Mouse (Mus musculus): ENCODE data around the gene Neu3.
A peak's percentile ranks its signal among the peaks of the same experiment; 100 is the strongest.
"Not testable (repeated sequence)": the region's sequence is repeated elsewhere in the genome, so short reads cannot be mapped to it uniquely, and the experiment has no call there.

The Neu3 gene

DNA sequence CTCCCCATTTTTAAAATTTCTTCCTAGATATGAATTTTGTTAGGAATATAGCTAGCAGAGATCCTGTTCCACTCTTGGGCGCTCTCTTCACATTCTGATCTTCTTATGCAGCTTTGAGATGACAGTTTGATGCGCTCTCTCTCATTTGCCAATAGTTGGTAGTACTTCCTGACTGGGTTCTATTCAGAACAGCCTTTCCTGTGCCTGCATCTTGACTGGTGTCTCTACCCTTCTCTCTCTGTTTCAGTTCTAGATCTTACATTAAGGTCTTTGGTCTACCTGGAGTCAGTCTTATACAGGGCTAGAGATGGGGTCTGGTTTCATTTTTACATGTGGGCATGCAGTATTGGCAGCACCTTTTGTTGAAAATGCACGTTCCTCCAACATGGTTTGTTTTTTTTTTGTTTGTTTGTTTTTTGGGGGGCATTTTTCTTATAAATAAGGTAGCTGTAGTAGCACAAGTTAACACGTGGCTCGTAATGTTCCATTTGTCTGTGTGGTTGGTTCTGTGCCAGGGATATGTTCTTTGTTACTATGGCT, 6.2 kb upstream of the Neu3 start:
- no peak for DNase-seq (ENCODE audit: low spot score in 2 of 2)

DNA sequence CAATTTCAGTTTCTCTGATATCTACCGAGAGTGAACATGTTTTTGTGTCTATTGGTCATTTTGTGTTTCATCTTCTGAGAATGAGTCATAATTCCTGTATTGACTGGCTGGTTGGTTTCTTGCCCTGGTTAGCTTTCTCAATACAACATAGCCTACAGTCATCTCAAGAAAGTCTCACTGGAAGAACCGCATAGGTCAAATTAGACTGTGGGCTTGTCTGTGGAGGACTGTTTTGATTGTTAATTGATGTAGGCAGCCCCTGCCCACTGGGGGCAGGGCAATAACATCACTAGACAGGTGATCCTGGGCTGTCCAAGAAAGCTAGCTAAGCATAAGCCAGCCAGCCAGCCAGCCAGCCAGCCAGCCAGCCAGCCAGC, 5.6 kb upstream of the Neu3 start:
- no peak for DNase-seq (ENCODE audit: low spot score in 2 of 2)

DNA sequence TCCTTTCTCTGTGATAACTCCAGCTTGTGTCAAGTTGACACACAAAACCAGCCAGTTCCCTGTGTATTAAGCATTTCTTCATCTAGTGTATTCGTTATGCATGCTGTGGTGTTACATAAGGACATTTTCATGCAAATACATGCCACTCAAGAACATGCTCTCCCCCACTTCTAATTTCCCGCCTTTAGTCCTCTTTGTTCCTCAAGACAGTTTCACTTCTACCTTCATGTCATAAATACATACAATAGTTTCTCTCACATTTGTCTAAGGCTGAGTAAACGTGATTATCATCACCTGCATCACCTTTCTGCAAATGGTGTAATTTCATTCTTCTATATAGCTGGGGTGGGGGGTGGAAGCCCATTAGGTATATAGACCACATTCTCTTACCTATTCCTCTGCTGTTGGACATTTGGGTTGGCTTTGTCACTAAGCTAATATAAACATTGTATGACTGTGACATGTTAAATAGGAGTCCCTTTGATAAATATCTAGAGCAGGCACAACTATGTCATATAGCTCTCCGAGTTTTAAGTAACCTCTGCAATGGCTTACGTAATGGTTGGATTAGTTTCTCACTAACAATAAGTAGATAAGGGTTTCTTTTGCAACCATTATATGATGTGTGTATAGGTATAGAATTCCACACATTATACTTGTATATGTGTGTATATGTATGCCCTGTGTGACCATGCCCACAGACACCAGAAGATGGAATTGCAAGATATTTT, 5.1 kb upstream of the Neu3 start:
- DNase-seq (ENCODE audit: low spot score in 2 of 2): no peak

DNA sequence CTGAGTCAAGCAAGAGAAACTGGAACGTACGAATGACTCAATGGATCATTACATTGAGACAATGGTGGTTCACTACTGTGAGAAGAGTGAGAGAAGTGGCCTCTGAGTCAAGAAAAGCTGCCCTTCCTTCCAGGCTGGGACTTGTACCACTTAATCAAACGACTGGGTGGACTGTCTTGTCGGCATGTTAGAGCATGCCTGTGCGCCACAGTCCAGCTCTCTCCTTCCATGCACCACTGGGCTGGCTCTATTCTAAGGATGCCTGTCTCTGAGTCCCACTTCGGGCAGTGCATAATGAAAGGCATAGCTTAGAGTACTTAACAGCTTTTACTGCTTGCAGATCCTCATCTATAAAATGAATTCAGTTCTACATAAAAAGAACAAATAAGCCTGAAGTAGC, 2.1 kb downstream of the Neu3 start:
- DNase-seq (ENCODE audit: low spot score in 2 of 2): no peak

DNA sequence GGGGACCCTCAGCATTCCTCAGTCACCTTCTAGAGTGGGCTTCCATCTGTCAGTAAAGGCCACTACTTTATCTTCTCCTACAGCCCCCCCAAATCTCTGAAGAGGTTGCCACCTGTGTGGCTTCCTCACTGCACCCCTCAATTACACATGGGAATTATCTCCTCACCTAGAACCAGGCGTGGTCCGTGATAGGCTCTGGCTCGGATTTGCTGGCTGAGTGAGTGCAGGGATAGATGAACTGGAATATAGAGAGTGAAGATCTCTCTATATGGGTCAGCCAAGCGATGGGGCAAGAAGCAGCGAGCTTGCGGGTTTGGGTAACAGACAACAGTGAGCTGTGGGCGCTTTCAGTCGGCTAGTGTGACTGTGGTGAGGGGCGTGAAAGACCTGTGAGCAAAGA, 2.7 kb downstream of the Neu3 start:
- DNase-seq (ENCODE audit: low spot score in 2 of 2): no peak

DNA sequence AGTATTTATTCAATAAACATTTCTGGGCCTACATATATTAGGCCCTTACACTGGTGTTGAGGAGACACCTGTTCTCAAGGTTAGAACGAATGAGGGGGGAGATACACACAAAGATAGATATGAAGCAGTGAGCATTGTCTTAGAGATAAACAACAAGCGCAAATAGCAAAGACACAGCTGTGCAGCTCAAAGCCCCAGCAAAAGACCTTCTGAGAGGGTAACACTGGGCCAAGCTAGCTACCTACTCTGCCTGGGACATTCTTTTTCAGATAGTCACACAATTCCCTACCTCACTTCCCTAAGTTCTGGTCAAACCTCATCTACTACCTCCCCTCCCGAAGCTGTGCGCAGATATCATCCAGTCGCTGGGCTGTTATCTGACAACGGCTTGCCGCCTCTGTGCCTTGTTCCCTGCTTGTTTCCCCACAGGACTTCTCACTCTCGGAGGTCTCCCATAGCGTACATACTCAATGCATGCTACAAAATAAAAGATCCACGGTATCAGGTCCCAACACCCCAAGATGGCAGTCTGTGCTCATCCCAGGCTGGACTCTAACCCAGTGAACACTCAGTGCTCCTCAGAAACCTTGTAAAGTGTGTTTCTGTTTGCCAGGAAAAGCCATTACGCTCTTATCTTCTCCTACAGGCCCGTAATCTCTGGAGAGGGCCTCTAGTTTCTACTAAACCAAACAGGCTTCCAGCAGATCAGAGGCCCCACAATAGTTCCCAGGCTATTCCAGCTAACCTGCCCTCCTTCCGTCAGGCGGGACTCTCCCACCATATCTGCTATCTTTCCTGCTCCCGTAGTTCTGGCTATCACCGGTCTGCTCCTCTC, 3.4 kb downstream of the Neu3 start:
- DNase-seq (ENCODE audit: low spot score in 2 of 2): no peak

DNA sequence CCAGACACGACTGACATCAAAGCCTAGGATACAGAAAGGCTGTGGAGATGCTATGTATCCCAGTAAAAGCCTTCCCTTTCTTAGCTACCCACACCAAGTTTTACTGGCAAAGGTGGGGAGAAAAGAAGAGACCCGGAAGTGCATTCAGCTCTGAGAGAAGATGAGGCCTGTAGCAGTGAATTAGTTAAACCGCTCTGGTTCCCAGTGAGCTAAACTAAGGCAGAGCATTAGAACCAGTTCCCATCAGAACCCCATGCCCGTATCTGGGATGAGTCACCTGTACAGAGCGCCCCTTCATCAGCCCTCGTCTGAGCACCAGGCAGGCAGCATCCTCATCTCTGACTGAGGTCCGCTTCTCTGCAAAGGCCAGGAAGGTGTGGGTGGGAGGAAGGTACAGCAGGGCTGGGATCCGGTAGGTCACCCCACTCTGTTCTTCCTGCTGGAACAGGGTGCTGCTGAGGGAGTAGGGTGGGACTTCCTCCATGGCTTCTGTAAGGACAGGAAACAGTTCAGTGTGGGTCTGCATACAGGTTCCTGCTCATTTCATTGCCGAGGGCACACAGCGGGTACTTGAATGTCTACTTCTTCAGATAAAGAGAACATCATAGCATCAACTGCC, 5.1 kb downstream of the Neu3 start:
- DNase-seq (ENCODE audit: low spot score in 2 of 2): no peak

DNA sequence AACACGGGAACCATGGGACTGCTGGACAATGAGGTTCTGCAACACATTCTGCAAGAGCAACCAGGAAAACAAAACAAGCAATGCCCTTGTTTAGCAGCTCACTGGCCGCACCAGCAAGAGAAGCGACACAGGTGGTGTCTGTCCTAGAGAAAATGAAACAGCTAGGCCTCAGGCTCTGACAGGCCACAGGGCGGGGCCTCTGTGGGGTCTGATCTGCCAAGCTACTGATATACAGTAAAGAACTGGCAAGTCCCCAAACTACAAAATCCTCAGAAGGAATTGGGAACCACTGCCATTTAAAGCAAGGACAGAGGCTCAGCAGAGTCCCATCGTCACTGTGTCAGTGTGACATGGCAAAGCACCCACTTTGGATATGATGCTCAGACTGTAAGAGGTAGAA, 5.8 kb downstream of the Neu3 start:
- no peak for DNase-seq (ENCODE audit: low spot score in 2 of 2)

DNA sequence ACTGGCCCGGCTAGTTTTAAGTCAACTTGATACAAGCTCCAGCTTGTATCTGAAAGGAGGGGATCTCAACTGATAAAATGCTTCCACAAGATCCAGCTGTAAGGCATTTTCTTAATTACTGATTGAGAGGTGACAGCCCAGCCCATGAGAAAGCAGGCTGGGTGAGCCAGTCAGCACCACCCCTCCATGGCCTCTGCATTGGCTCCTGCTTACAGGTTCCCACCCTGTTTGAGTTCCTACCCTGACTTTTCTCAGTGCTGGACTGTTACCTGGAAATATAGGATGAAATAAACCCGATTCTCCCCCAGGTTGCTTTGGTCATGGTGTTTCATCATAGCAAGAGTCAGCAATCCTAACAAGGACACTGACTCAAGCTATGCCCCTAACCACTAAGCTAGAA, 6.3 kb downstream of the Neu3 start:
- DNase-seq (ENCODE audit: low spot score in 2 of 2): no peak

DNA sequence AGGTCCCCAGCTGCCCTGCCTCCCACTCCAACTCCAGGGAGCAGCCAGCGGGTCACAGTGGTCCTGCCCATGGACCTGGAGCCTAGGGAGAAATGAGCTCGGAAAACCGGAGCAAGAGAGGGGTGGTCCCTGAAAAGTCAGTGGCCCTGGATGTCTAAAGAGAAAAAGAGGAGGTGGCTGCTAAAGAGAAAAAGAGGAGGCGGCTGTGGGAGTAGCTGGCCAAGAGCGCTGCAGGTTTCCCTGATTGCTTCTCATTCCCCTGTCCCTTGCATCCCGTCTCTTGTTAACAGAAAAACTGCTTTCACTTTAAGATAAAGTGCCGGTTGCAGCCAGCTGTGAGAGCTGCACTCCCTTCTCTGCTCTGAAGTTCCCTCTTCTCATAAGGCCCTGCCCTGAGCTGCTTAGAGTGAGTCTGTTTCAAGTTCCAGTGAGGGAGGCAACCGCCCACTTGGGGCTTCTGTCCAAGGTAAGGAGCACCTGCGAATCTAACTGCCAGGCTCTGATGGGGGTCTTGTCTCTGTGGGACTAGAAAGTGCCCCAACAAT, 10.0 kb downstream of the Neu3 start:
- not testable (repeated sequence) for DNase-seq (ENCODE audit: low spot score in 2 of 2)

DNA sequence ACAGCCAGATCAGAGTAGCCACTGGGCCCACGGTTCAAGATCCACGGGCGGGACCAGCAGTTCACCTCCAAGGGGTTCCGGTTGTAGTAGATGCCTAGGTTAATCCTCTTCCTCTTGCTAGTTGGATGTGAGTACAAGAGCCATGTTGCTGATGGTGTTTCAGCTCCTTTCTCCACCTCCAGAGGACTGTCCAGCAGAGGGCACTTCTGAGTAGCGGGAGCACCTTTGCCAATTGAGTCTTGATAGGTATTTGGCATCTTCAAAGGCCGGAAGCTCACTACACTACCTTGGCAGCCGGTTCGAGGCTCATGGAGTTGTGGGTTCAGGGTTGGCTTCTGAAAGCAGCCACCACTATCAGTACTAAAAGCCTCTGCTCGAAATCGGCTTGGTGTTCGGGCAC, 14.8 kb downstream of the Neu3 start:
- no peak for DNase-seq (ENCODE audit: low spot score in 2 of 2)

DNA sequence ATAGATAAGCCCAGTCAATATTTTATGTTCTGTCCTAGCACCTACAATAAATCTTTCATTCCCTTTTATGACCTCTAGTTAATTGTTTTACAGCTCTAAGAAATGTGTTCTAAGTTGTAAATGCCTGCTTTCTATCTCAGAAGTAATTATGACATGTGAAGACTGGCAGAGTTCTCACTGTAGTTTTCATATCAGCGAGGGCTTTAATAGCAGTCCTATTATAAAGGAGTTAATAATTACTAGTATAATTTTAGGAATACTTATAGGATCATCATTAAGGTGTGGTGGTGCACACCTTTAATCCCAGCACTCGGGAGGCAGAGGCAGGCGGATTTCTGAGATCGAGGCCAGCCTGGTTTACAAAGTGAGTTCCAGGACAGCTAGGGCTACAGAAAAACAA, 16.6 kb downstream of the Neu3 start:
- DNase-seq (ENCODE audit: low spot score in 2 of 2): no peak

DNA sequence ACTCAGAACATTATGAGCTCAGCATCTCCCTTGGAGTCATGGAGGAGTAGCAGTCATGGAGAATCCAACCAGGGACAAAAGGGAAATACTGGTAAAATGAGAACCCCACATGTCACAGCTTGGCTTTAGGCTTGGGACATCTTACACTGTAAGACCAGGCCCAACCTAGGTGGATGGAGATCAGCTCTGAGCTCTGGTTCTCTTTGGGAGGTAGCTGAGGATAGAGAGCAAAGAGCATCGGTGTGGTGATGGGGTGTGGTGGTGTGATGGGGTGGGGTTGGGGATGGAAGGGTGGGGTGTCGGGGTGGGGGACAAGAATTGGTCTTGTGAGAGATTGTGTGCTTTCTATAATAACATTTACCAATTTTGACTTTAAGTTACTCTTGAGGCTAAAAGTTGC, 17.4 kb downstream of the Neu3 start:
- DNase-seq (ENCODE audit: low spot score in 2 of 2): no peak

DNA sequence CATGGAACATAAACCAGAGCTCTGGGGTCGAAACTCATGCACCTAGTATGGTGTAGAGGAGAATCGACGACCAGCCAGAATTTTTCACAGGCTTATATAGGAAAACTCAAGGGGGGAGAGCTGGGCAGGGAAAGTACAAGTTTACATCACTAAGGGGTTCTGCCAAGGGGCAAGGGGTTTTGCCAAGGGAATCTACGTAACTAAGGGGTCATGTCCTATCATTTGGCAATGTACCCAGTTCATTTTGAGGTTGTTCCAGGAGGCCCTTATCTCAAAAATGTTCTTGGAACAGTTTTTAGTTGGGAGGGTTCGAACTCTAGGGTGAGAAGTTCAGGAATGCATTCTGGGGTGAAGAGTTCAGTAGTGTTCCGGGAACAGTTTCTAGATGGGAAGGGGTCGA, 21.2 kb downstream of the Neu3 start:
- not testable (repeated sequence) for DNase-seq (ENCODE audit: low spot score in 2 of 2)

DNA sequence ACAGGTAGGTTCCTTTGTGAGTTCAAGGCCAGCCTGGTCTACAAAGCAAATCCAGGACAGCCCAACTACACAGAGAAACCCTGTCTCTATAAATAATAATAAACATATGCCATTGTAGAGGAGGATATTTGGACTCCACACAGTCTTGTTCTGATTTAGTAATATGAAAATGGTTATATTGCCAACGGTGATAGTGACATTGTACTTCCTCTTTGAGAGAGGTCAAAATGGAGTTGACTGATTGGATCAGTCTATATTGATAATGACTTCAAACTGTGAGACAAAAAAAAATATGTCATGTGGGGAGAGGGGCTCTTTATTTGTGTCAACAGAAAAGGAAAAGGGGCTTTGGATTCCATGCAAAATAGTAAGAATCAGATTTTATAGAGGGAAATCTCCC, 22.9 kb downstream of the Neu3 start:
- DNase-seq (ENCODE audit: low spot score in 2 of 2): no peak

DNA sequence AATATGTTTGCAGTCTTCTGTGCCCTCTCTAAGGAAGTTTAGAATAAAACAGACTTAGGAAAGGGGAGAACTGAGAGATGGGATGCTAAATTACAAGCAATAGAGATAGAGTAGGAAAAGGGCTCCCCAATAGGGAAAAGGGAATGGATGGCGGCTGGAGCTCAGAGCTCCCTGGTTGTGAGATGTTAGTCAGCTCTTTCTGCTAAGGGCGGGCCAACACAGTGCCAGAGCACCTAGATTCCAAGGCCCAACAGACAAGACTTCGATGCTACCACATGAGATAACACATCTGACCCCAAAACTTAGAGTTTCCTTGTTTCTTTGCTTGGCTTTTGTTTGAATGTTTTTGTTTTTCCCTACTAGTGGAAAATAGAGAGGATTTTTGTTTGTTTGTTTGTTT, 24.2 kb downstream of the Neu3 start:
- DNase-seq (ENCODE audit: low spot score in 2 of 2): not testable (repeated sequence)

DNA sequence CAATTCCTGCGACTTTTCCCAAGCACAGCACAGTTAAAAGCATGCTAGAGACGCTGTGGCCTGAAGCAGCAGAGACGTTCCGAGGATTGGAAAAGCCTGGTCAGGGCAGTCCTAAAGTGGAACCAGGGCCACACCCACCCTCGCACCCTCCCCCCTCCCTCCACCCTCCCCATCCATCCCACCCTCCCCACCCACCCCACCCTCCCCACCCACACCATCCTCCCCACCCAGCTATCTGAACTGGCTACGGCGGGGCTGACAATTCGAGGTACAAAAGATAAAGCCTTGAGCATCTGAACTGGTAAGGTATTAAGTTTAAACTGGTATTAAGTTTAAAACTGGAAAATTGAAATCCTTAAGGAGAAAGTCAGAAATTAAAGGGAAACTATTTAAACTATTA, 24.7 kb downstream of the Neu3 start:
- no peak for DNase-seq (ENCODE audit: low spot score in 2 of 2)

DNA sequence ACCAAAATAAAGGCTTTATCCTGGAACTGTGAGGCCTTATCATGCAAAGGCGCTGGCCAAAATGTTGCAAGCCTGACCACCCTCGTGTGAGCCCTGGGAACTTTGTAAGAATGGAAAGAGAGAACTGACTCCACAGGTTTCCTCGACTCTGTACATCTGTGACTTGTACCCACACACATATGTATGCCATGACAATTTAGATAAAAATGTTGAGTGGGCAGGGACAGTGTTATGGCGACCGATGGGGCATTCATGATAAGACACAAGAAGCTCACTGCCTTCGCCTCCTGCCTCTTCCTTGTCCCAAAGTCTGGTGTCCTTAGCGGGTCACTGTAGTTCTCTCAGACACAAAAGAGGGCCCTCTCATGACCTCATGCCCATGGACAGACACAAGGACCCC, 29.1 kb downstream of the Neu3 start:
- no peak for DNase-seq (ENCODE audit: low spot score in 2 of 2)

DNA sequence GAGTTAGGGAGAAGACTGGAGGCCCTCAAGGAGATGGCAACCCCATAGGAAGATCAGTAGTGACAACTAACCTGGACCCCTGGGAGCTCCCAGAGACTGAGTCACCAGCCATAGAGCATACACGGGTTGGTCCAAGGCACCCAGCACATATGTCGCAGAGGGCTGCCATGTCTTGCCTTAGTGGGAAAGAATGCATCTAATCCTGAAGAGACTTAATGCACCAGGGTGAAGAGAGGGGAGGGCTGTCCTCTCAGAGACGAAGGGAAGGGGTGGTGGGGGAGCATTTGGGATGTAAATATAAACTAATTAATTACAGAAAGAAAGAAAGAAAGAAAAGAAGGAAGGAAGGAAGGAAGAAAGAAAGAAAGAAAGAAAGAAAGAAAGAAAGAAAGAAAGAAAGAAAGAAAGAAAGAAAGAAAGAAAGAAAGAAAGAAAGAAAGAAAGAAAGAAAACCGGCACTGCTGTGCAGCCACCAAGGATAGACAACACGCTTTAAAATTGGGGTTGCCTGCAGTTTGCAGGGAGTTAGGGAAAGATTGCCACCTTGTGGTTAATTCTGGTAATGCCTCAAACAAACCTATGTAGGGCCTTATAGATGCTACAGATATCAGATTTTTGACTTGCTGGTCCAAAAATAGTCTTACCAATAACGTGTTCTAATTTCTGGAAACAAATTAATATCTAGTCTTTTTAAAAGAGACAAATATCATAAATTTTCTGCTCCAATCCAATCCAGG, 30.1 kb downstream of the Neu3 start:
- DNase-seq (ENCODE audit: low spot score in 2 of 2): peak in 1 of 2 experiments; percentile 53

DNA sequence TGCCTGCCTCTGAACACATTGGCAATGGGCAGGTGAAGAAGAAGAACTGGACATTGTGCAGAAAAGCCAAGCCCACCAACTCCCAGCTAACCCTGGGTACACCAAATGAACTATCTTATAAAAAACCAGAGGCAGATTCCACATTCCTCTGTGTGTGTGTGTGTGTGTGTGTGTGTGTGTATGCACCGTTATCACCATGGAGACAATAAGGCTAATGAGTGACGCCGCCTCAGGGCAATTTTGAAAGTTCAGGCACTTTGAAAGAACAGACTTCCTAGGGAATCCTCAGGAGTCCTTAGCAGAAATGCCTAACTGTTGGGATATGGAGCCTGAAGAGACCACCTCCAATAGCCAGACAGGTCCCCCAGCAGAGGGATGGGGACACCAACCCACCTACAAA, 31.0 kb downstream of the Neu3 start:
- no peak for DNase-seq (ENCODE audit: low spot score in 2 of 2)

DNA sequence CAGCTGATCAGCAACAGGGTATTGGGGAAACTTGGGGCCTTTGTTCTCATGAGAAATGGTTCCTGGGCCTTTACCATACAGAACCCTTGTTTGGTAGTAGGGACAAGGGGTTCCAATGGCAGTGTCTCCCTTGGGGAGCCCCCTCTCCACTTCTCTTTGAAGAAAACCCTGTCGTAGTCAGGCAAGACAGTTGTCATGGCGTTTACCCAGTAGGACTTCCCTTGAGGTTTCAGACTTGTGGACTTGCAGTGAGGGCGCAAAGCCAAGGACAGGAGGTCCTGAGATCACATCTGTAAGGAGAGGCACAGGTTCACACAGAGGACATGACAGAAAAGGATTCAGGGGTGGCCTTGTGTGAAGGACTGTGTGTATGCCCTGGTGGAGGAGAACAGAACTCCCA, 31.7 kb downstream of the Neu3 start:
- no peak for DNase-seq (ENCODE audit: low spot score in 2 of 2)

Data from frontal cortex, postnatal 25 days (tissue).